Mouse (Mus musculus): Measurements from ENCODE around the gene Opn3. TPM values are rescaled to one million over a fixed set of nuclear protein-coding genes. Genes with fewer than 3 reads are reported as not detected.

Opn3 gene
- polyA plus RNA-seq, 1 experiment from 2014 or later: 4.3 TPM

- no peaks in the 10 kb centered on the region for H3K36me3 ChIP-seq (ENCODE audit: control insufficient read depth, insufficient read depth, low read length)
- WGBS: 74% methylated on average over 1 of the region's 1 CpGs
- no peak within 1 kb of the TSS for H3K9ac ChIP-seq (ENCODE audit: low read depth, low read length)
- no peaks in the 10 kb centered on the region for H3K9me3 ChIP-seq (ENCODE audit: control insufficient read depth, low read length)
- ATAC-seq (replicated peaks; ENCODE audit: low FRiP score): no peak
- peaks cover 2% of the 10 kb centered on the region; the same call in 1 of the 2 replicates for H3K4me1 ChIP-seq (replicated peaks; ENCODE audit: control insufficient read depth, insufficient read depth, low read length)
- no peak within 1 kb of the TSS for H3K4me2 ChIP-seq
- DNase-seq (ENCODE audit: low spot score): no peak
- no peak within 1 kb of the TSS for H3K4me3 ChIP-seq (ENCODE audit: low read depth, low read length)
- no peak within 1 kb of the TSS for H3K27ac ChIP-seq (ENCODE audit: low read depth, low read length)
- no peaks in the 10 kb centered on the region for H3K27me3 ChIP-seq (replicated peaks; ENCODE audit: control insufficient read depth, insufficient read depth, low read length)
Observed at GRCm38 (mm10) chr1:175698293-175698692, 5.7 kb upstream of the Opn3 start, which contains the start of gene Wdr64. Gene Wdr64 (plus strand): TSS chr1:175698593.

- no peak overlapping the region for H3K27ac ChIP-seq (ENCODE audit: low read depth, low read length)
- 49% methylated on average over 12 of the region's 12 CpGs for WGBS
- peak overlapping the region; percentile 73 for H3K4me3 ChIP-seq (ENCODE audit: low read depth, low read length)
- H3K9ac ChIP-seq (ENCODE audit: low read depth, low read length): peak overlapping the region; percentile 62
- ATAC-seq (replicated peaks; ENCODE audit: low FRiP score): no peak; the same call in 1 of the 2 replicates
- no peak for DNase-seq (ENCODE audit: low spot score)
- H3K27me3 ChIP-seq (replicated peaks; ENCODE audit: control insufficient read depth, insufficient read depth, low read length): no peaks in the 10 kb centered on the region
- H3K4me1 ChIP-seq (replicated peaks; ENCODE audit: control insufficient read depth, insufficient read depth, low read length): peaks cover 2% of the 10 kb centered on the region; the same call in 1 of the 2 replicates
- H3K36me3 ChIP-seq (ENCODE audit: control insufficient read depth, insufficient read depth, low read length): no peaks in the 10 kb centered on the region
- H3K4me2 ChIP-seq: peak overlapping the region; percentile 68
- H3K9me3 ChIP-seq (ENCODE audit: control insufficient read depth, low read length): no peaks in the 10 kb centered on the region
Observed at GRCm38 (mm10) chr1:175693429-175693960, 919 bp upstream of the Opn3 start.

DNA sequence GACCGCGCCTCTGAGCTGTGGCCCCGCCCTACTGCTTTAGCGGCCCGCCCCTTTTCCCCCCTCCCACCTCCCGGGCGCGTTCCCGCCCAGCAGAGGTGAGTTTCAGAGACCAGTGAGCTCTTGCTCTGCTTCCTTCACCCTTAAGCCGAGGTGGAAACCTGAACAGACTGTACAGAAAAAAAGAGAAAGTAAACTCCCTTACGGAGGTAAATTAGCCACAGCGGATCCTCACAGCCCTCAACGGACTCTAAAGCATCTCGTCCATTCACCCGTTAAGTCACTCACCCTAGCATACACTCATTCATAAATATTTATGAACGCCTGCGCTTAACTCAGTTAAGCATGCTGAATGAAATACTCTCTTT is 403 bp upstream of the Opn3 start:
- ATAC-seq (replicated peaks; ENCODE audit: low FRiP score) (no peak; the same call in none of the 2 replicates), DNase-seq (ENCODE audit: low spot score) (no peak)
- Histone ChIP-seq H3K9ac (ENCODE audit: low read depth, low read length) (peak overlapping the region; percentile 62), H3K9me3 (ENCODE audit: control insufficient read depth, low read length) (no peaks in the 10 kb centered on the region), H3K4me1 (replicated peaks; ENCODE audit: control insufficient read depth, insufficient read depth, low read length) (peaks cover 2% of the 10 kb centered on the region; the same call in 1 of the 2 replicates), H3K27ac (ENCODE audit: low read depth, low read length) (no peak overlapping the region), H3K4me2 (peak overlapping the region; percentile 68), H3K27me3 (replicated peaks; ENCODE audit: control insufficient read depth, insufficient read depth, low read length) (no peaks in the 10 kb centered on the region), H3K36me3 (ENCODE audit: control insufficient read depth, insufficient read depth, low read length) (no peaks in the 10 kb centered on the region), H3K4me3 (ENCODE audit: low read depth, low read length) (peak overlapping the region; percentile 73)
- 2% methylated on average over 17 of the region's 17 CpGs for WGBS

- H3K27ac ChIP-seq (ENCODE audit: low read depth, low read length): peak overlapping the region; percentile 63
- H3K4me1 ChIP-seq (replicated peaks; ENCODE audit: control insufficient read depth, insufficient read depth, low read length): peaks cover 2% of the 10 kb centered on the region; the same call in 1 of the 2 replicates
- WGBS: 1% methylated on average over 22 of the region's 22 CpGs
- ATAC-seq (replicated peaks; ENCODE audit: low FRiP score): peak; percentile 1; the same call in 1 of the 2 replicates
- no peaks in the 10 kb centered on the region for H3K36me3 ChIP-seq (ENCODE audit: control insufficient read depth, insufficient read depth, low read length)
- no peak for DNase-seq (ENCODE audit: low spot score)
- peak overlapping the region; percentile 86 for H3K4me2 ChIP-seq
- no peaks in the 10 kb centered on the region for H3K27me3 ChIP-seq (replicated peaks; ENCODE audit: control insufficient read depth, insufficient read depth, low read length)
- H3K9ac ChIP-seq (ENCODE audit: low read depth, low read length): peak overlapping the region; percentile 75
- peak overlapping the region; percentile 73 for H3K4me3 ChIP-seq (ENCODE audit: low read depth, low read length)
- no peaks in the 10 kb centered on the region for H3K9me3 ChIP-seq (ENCODE audit: control insufficient read depth, low read length)
Observed at GRCm38 (mm10) chr1:175691686-175692245, 810 bp downstream of the Opn3 start.

GRCm38 (mm10) chr1:175680995-175681394 is 11.6 kb downstream of the Opn3 start:
- no peak for ATAC-seq (replicated peaks; ENCODE audit: low FRiP score)
- H3K27ac ChIP-seq (ENCODE audit: low read depth, low read length): no peak overlapping the region
- H3K9ac ChIP-seq (ENCODE audit: low read depth, low read length): no peak overlapping the region
- WGBS: 80% methylated on average over 6 of the region's 6 CpGs
- H3K9me3 ChIP-seq (ENCODE audit: control insufficient read depth, low read length): no peaks in the 10 kb centered on the region
- DNase-seq (ENCODE audit: low spot score): no peak
- H3K4me1 ChIP-seq (replicated peaks; ENCODE audit: control insufficient read depth, insufficient read depth, low read length): no peaks in the 10 kb centered on the region
- H3K4me3 ChIP-seq (ENCODE audit: low read depth, low read length): no peak overlapping the region
- no peak overlapping the region for H3K4me2 ChIP-seq
- no peaks in the 10 kb centered on the region for H3K27me3 ChIP-seq (replicated peaks; ENCODE audit: control insufficient read depth, insufficient read depth, low read length)
- no peaks in the 10 kb centered on the region for H3K36me3 ChIP-seq (ENCODE audit: control insufficient read depth, insufficient read depth, low read length)

GRCm38 (mm10) chr1:175677459-175677858 is 15.1 kb downstream of the Opn3 start:
- no peak overlapping the region for H3K4me2 ChIP-seq
- no peak overlapping the region for H3K4me3 ChIP-seq (ENCODE audit: low read depth, low read length)
- ATAC-seq (replicated peaks; ENCODE audit: low FRiP score) (no peak), DNase-seq (ENCODE audit: low spot score) (no peak)
- no peaks in the 10 kb centered on the region for H3K4me1 ChIP-seq (replicated peaks; ENCODE audit: control insufficient read depth, insufficient read depth, low read length)
- no peaks in the 10 kb centered on the region for H3K9me3 ChIP-seq (ENCODE audit: control insufficient read depth, low read length)
- H3K27me3 ChIP-seq (replicated peaks; ENCODE audit: control insufficient read depth, insufficient read depth, low read length): no peaks in the 10 kb centered on the region
- WGBS: 73% methylated on average over 6 of the region's 6 CpGs
- no peak overlapping the region for H3K9ac ChIP-seq (ENCODE audit: low read depth, low read length)
- no peaks in the 10 kb centered on the region for H3K36me3 ChIP-seq (ENCODE audit: control insufficient read depth, insufficient read depth, low read length)
- no peak overlapping the region for H3K27ac ChIP-seq (ENCODE audit: low read depth, low read length)

GRCm38 (mm10) chr1:175675116-175675515 is 17.5 kb downstream of the Opn3 start:
- Histone ChIP-seq H3K9ac (ENCODE audit: low read depth, low read length) (no peak overlapping the region), H3K4me2 (no peak overlapping the region), H3K36me3 (ENCODE audit: control insufficient read depth, insufficient read depth, low read length) (no peaks in the 10 kb centered on the region), H3K27me3 (replicated peaks; ENCODE audit: control insufficient read depth, insufficient read depth, low read length) (no peaks in the 10 kb centered on the region), H3K27ac (ENCODE audit: low read depth, low read length) (no peak overlapping the region), H3K4me3 (ENCODE audit: low read depth, low read length) (no peak overlapping the region), H3K9me3 (ENCODE audit: control insufficient read depth, low read length) (no peaks in the 10 kb centered on the region), H3K4me1 (replicated peaks; ENCODE audit: control insufficient read depth, insufficient read depth, low read length) (no peaks in the 10 kb centered on the region)
- WGBS: 79% methylated on average over 6 of the region's 6 CpGs
- no peak for DNase-seq (ENCODE audit: low spot score)
- ATAC-seq (replicated peaks; ENCODE audit: low FRiP score): no peak

GRCm38 (mm10) chr1:175673563-175674325 is 18.8 kb downstream of the Opn3 start:
- Histone ChIP-seq H3K9me3 (ENCODE audit: control insufficient read depth, low read length) (no peaks in the 10 kb centered on the region), H3K36me3 (ENCODE audit: control insufficient read depth, insufficient read depth, low read length) (no peaks in the 10 kb centered on the region), H3K4me2 (no peak overlapping the region), H3K4me1 (replicated peaks; ENCODE audit: control insufficient read depth, insufficient read depth, low read length) (no peaks in the 10 kb centered on the region), H3K27me3 (replicated peaks; ENCODE audit: control insufficient read depth, insufficient read depth, low read length) (no peaks in the 10 kb centered on the region), H3K9ac (ENCODE audit: low read depth, low read length) (no peak overlapping the region), H3K4me3 (ENCODE audit: low read depth, low read length) (no peak overlapping the region), H3K27ac (ENCODE audit: low read depth, low read length) (no peak overlapping the region)
- 76% methylated on average over 7 of the region's 7 CpGs for WGBS
- no peak for ATAC-seq (replicated peaks; ENCODE audit: low FRiP score)
- DNase-seq (ENCODE audit: low spot score): no peak
